Comparison of ENCODE assay signal across 9 mouse cellular contexts in genomic region chr7:125899036-125899435, GRCm38 (mm10).
A peak's percentile ranks its signal among the peaks of the same experiment; 100 is the strongest.
DNase-seq lines count a peak whose midpoint lies in the region; ATAC-seq and TF ChIP-seq lines count a peak whose summit lies in the region.
"Had no signal": no experiment of that assay in that cellular context is flagged by ENCODE, and none has a peak within 500 bp of the region (broad histone marks: within the 10 kb centered on the region; RNA-seq: fewer than 3 reads in every experiment).

No protein-coding gene starts in this region.

- no peaks in the 10 kb centered on the region for H3K27me3 ChIP-seq in lung, embryonic 14.5 days (ENCODE audit: insufficient read depth, low read length)
- H3K27me3 ChIP-seq in hindbrain, embryonic 11.5 days (ENCODE audit: control insufficient read depth, insufficient read depth, low read length): no peaks in the 10 kb centered on the region
- H3K27me3 ChIP-seq: neural tube, embryonic 12.5 days had no signal

- no peaks in the 10 kb centered on the region for H3K36me3 ChIP-seq in lung, embryonic 14.5 days (ENCODE audit: insufficient read depth)
- no peaks in the 10 kb centered on the region for H3K36me3 ChIP-seq in hindbrain, embryonic 11.5 days (ENCODE audit: control insufficient read depth, insufficient read depth, low read length)
- H3K36me3 ChIP-seq: neural tube, embryonic 12.5 days had no signal

- peak; percentile 43 for DNase-seq in gastrocnemius, adult 18-20 months (ENCODE audit: low spot score)
- DNase-seq in gastrocnemius, postnatal 4 days (ENCODE audit: low spot score in 2 of 2): no peak
- DNase-seq in adrenal gland, adult 2 months: peak; percentile 93
- DNase-seq in frontal cortex, postnatal 25 days (ENCODE audit: low spot score in 2 of 2): peak; percentile 42 to 68
- peak; percentile 46 for DNase-seq in lung, embryonic 14.5 days
- DNase-seq in B cell, adult 2 months: no peak
- no peak for DNase-seq in hindbrain, embryonic 11.5 days (ENCODE audit: low spot score)

- TF ChIP-seq CTCF in lung, embryonic 14.5 days (IDR thresholded peaks at IDR 0.05; ENCODE audit: low read depth): no peak

- H3K4me3 ChIP-seq in lung, embryonic 14.5 days (ENCODE audit: low read depth, low read length): no peak overlapping the region
- H3K4me3 ChIP-seq in hindbrain, embryonic 11.5 days (ENCODE audit: low read depth, low read length): no peak overlapping the region
- H3K4me3 ChIP-seq: neural tube, embryonic 12.5 days had no signal

- H3K4me1 ChIP-seq in lung, embryonic 14.5 days (ENCODE audit: insufficient read depth): no peaks in the 10 kb centered on the region
- no peaks in the 10 kb centered on the region for H3K4me1 ChIP-seq in hindbrain, embryonic 11.5 days (replicated peaks; ENCODE audit: control insufficient read depth, insufficient read depth, low read length)
- H3K4me1 ChIP-seq: neural tube, embryonic 12.5 days had no signal

- H3K9me3 ChIP-seq in lung, embryonic 14.5 days (ENCODE audit: low read depth, low read length): no peaks in the 10 kb centered on the region
- no peaks in the 10 kb centered on the region for H3K9me3 ChIP-seq in hindbrain, embryonic 11.5 days (ENCODE audit: control insufficient read depth, low read length)
- H3K9me3 ChIP-seq: neural tube, embryonic 12.5 days had no signal

- H3K9ac ChIP-seq in lung, embryonic 14.5 days: no peak overlapping the region
- no peak overlapping the region for H3K9ac ChIP-seq in hindbrain, embryonic 11.5 days (ENCODE audit: low read depth, low read length)
- H3K9ac ChIP-seq: neural tube, embryonic 12.5 days had no signal

- 36% methylated on average over 7 of the region's 7 CpGs for WGBS in lung, embryonic 14.5 days
- 49% methylated on average over 7 of the region's 7 CpGs for WGBS in hindbrain, embryonic 11.5 days

- peak; percentile 27 to 62; a peak in 3 of 4 replicates for ATAC-seq in hematopoietic stem cell, adult 5-6 weeks (replicated peaks in 1 of 2; ENCODE audit: insufficient read depth in 1 of 2, low FRiP score in 2 of 2, low TSS enrichment in 1 of 2, low read depth in 1 of 2, poor library complexity in 2 of 2, severe bottlenecking in 2 of 2)
- ATAC-seq in lung, embryonic 14.5 days (ENCODE audit: insufficient read depth): peak; percentile 63
- no peak for ATAC-seq in hindbrain, embryonic 11.5 days (ENCODE audit: low FRiP score)

- H3K4me2 ChIP-seq in lung, embryonic 14.5 days: no peak overlapping the region
- H3K4me2 ChIP-seq in hindbrain, embryonic 11.5 days (replicated peaks; ENCODE audit: low read depth, low read length): no peak overlapping the region
- H3K4me2 ChIP-seq: neural tube, embryonic 12.5 days had no signal

- H3K27ac ChIP-seq in lung, embryonic 14.5 days (ENCODE audit: low read depth): no peak overlapping the region
- no peak overlapping the region for H3K27ac ChIP-seq in hindbrain, embryonic 11.5 days (ENCODE audit: low read depth, low read length)
- H3K27ac ChIP-seq: neural tube, embryonic 12.5 days had no signal

Comparison
In these comparisons a context has a peak if more than half of its experiments do, and no peak if none do; other contexts are left out.
1. DNase-seq: peak in gastrocnemius, adult 18-20 months (single experiment), adrenal gland, adult 2 months (single experiment), frontal cortex, postnatal 25 days (2 of 2) and lung, embryonic 14.5 days (single experiment); none in gastrocnemius, postnatal 4 days (0 of 2), B cell, adult 2 months (0 of 2) and hindbrain, embryonic 11.5 days (single experiment).